Mouse (Mus musculus): ENCODE data around the gene Eva1a. TPM values are rescaled to one million over a fixed set of nuclear protein-coding genes. Genes with fewer than 3 reads are reported as not detected.

Gene Eva1a
- polyA plus RNA-seq, 1 experiment from 2014 or later = 11.0 TPM

- Histone ChIP-seq H3K9ac (ENCODE audit: low read depth, low read length) (no peak overlapping the region), H3K36me3 (ENCODE audit: control insufficient read depth, insufficient read depth, low read length) (peaks cover 17% of the 10 kb centered on the region; the same call in 1 of the 2 replicates), H3K9me3 (ENCODE audit: control insufficient read depth, low read length) (0 out of 2 replicates have a peak, but pooled peaks cover 7% of the 10 kb centered on the region), H3K27ac (replicated peaks; ENCODE audit: low read depth, low read length) (no peak overlapping the region), H3K4me3 (ENCODE audit: low read depth, low read length) (no peak overlapping the region), H3K4me2 (ENCODE audit: low read depth, low read length) (no peak overlapping the region), H3K4me1 (ENCODE audit: control insufficient read depth, insufficient read depth, low read length) (no peaks in the 10 kb centered on the region), H3K27me3 (replicated peaks; ENCODE audit: control insufficient read depth, insufficient read depth, low read length) (no peaks in the 10 kb centered on the region)
- 85% methylated on average over 4 of the region's 4 CpGs for WGBS
- ATAC-seq (ENCODE audit: low read depth) (no peak), DNase-seq (ENCODE audit: low spot score) (no peak)
Observed at GRCm38 (mm10) chr6:82076364-82076763, 35.5 kb downstream of the Eva1a start.

- no peak overlapping the region for H3K9ac ChIP-seq (ENCODE audit: low read depth, low read length)
- whole genome bisulfite sequencing = 96% methylated on average over 4 of the region's 4 CpGs
- H3K27ac ChIP-seq (replicated peaks; ENCODE audit: low read depth, low read length) = no peak overlapping the region
- H3K36me3 ChIP-seq (ENCODE audit: control insufficient read depth, insufficient read depth, low read length) = peaks cover 18% of the 10 kb centered on the region; the same call in 1 of the 2 replicates
- ATAC-seq (ENCODE audit: low read depth) (no peak), DNase-seq (ENCODE audit: low spot score) (no peak)
- 0 out of 2 replicates have a peak, but pooled peaks cover 7% of the 10 kb centered on the region for H3K9me3 ChIP-seq (ENCODE audit: control insufficient read depth, low read length)
- H3K4me1 ChIP-seq (ENCODE audit: control insufficient read depth, insufficient read depth, low read length) = no peaks in the 10 kb centered on the region
- no peak overlapping the region for H3K4me2 ChIP-seq (ENCODE audit: low read depth, low read length)
- no peaks in the 10 kb centered on the region for H3K27me3 ChIP-seq (replicated peaks; ENCODE audit: control insufficient read depth, insufficient read depth, low read length)
- no peak overlapping the region for H3K4me3 ChIP-seq (ENCODE audit: low read depth, low read length)
Observed at GRCm38 (mm10) chr6:82078875-82079274, 38.0 kb downstream of the Eva1a start.

GRCm38 (mm10) chr6:82083655-82084054 lies 42.8 kb downstream of the Eva1a start:
- Histone ChIP-seq H3K36me3 (ENCODE audit: control insufficient read depth, insufficient read depth, low read length) (0 out of 2 replicates have a peak, but pooled peaks cover 6% of the 10 kb centered on the region), H3K27ac (replicated peaks; ENCODE audit: low read depth, low read length) (peak overlapping the region; percentile 52; the same call in 1 of the 2 replicates), H3K9ac (ENCODE audit: low read depth, low read length) (no peak overlapping the region), H3K4me2 (ENCODE audit: low read depth, low read length) (no peak overlapping the region), H3K9me3 (ENCODE audit: control insufficient read depth, low read length) (no peaks in the 10 kb centered on the region), H3K4me3 (ENCODE audit: low read depth, low read length) (no peak overlapping the region), H3K4me1 (ENCODE audit: control insufficient read depth, insufficient read depth, low read length) (no peaks in the 10 kb centered on the region), H3K27me3 (replicated peaks; ENCODE audit: control insufficient read depth, insufficient read depth, low read length) (no peaks in the 10 kb centered on the region)
- no peak for DNase-seq (ENCODE audit: low spot score)
- ATAC-seq (ENCODE audit: low read depth) = no peak
- WGBS = 69% methylated on average over 6 of the region's 6 CpGs

- no peak overlapping the region for H3K4me3 ChIP-seq (ENCODE audit: low read depth, low read length)
- H3K27me3 ChIP-seq (replicated peaks; ENCODE audit: control insufficient read depth, insufficient read depth, low read length) = no peaks in the 10 kb centered on the region
- H3K9ac ChIP-seq (ENCODE audit: low read depth, low read length) = no peak overlapping the region
- 61% methylated on average over 3 of the region's 3 CpGs for WGBS
- no peaks in the 10 kb centered on the region for H3K9me3 ChIP-seq (ENCODE audit: control insufficient read depth, low read length)
- 0 out of 2 replicates have a peak, but pooled peaks cover 6% of the 10 kb centered on the region for H3K36me3 ChIP-seq (ENCODE audit: control insufficient read depth, insufficient read depth, low read length)
- H3K4me1 ChIP-seq (ENCODE audit: control insufficient read depth, insufficient read depth, low read length) = no peaks in the 10 kb centered on the region
- H3K27ac ChIP-seq (replicated peaks; ENCODE audit: low read depth, low read length) = peak overlapping the region; percentile 52; the same call in 1 of the 2 replicates
- peak; percentile 14 for DNase-seq (ENCODE audit: low spot score)
- H3K4me2 ChIP-seq (ENCODE audit: low read depth, low read length) = no peak overlapping the region
- no peak for ATAC-seq (ENCODE audit: low read depth)
Observed at GRCm38 (mm10) chr6:82084235-82084634, 43.4 kb downstream of the Eva1a start.

GRCm38 (mm10) chr6:82085313-82085908 lies 44.6 kb downstream of the Eva1a start:
- ATAC-seq (ENCODE audit: low read depth) (no peak), DNase-seq (ENCODE audit: low spot score) (no peak)
- no peaks in the 10 kb centered on the region for H3K27me3 ChIP-seq (replicated peaks; ENCODE audit: control insufficient read depth, insufficient read depth, low read length)
- no peaks in the 10 kb centered on the region for H3K9me3 ChIP-seq (ENCODE audit: control insufficient read depth, low read length)
- 88% methylated on average over 8 of the region's 8 CpGs for WGBS
- no peaks in the 10 kb centered on the region for H3K4me1 ChIP-seq (ENCODE audit: control insufficient read depth, insufficient read depth, low read length)
- no peak overlapping the region for H3K9ac ChIP-seq (ENCODE audit: low read depth, low read length)
- no peak overlapping the region for H3K4me3 ChIP-seq (ENCODE audit: low read depth, low read length)
- 0 out of 2 replicates have a peak, but pooled peaks cover 6% of the 10 kb centered on the region for H3K36me3 ChIP-seq (ENCODE audit: control insufficient read depth, insufficient read depth, low read length)
- no peak overlapping the region for H3K4me2 ChIP-seq (ENCODE audit: low read depth, low read length)
- no peak overlapping the region for H3K27ac ChIP-seq (replicated peaks; ENCODE audit: low read depth, low read length)

- H3K27ac ChIP-seq (replicated peaks; ENCODE audit: low read depth, low read length) = no peak overlapping the region
- DNase-seq (ENCODE audit: low spot score) = no peak
Observed at GRCm38 (mm10) chr6:82088133-82088532, 47.3 kb downstream of the Eva1a start.

GRCm38 (mm10) chr6:82091773-82092172 lies 50.9 kb downstream of the Eva1a start:
- H3K4me2 ChIP-seq (ENCODE audit: low read depth, low read length) = peak overlapping the region; percentile 47
- 0 out of 2 replicates have a peak, but pooled peaks cover 3% of the 10 kb centered on the region for H3K36me3 ChIP-seq (ENCODE audit: control insufficient read depth, insufficient read depth, low read length)
- ATAC-seq (ENCODE audit: low read depth) (no peak), DNase-seq (ENCODE audit: low spot score) (no peak)
- WGBS = 10% methylated on average over 28 of the region's 28 CpGs
- no peaks in the 10 kb centered on the region for H3K4me1 ChIP-seq (ENCODE audit: control insufficient read depth, insufficient read depth, low read length)
- no peaks in the 10 kb centered on the region for H3K9me3 ChIP-seq (ENCODE audit: control insufficient read depth, low read length)
- H3K27me3 ChIP-seq (replicated peaks; ENCODE audit: control insufficient read depth, insufficient read depth, low read length) = no peaks in the 10 kb centered on the region; the same call in 1 of the 2 replicates
- peak overlapping the region; percentile 48; the same call in 1 of the 2 replicates for H3K9ac ChIP-seq (ENCODE audit: low read depth, low read length)
- no peak overlapping the region for H3K27ac ChIP-seq (replicated peaks; ENCODE audit: low read depth, low read length)
- H3K4me3 ChIP-seq (ENCODE audit: low read depth, low read length) = peak overlapping the region; percentile 16

More at GRCm38 (mm10) chr6:82088133-82088532, 47.3 kb downstream of the Eva1a start:
- Histone ChIP-seq H3K27me3 (replicated peaks; ENCODE audit: control insufficient read depth, insufficient read depth, low read length) (no peaks in the 10 kb centered on the region; the same call in 1 of the 2 replicates), H3K4me2 (ENCODE audit: low read depth, low read length) (no peak overlapping the region), H3K4me3 (ENCODE audit: low read depth, low read length) (no peak overlapping the region), H3K36me3 (ENCODE audit: control insufficient read depth, insufficient read depth, low read length) (0 out of 2 replicates have a peak, but pooled peaks cover 3% of the 10 kb centered on the region), H3K9ac (ENCODE audit: low read depth, low read length) (no peak overlapping the region), H3K9me3 (ENCODE audit: control insufficient read depth, low read length) (no peaks in the 10 kb centered on the region), H3K4me1 (ENCODE audit: control insufficient read depth, insufficient read depth, low read length) (no peaks in the 10 kb centered on the region)
- ATAC-seq (ENCODE audit: low read depth) = no peak
- 66% methylated on average over 4 of the region's 4 CpGs for WGBS

GRCm38 (mm10) chr6:82097705-82098104 lies 56.9 kb downstream of the Eva1a start:
- Histone ChIP-seq H3K27ac (replicated peaks; ENCODE audit: low read depth, low read length) (no peak overlapping the region), H3K4me3 (ENCODE audit: low read depth, low read length) (no peak overlapping the region), H3K36me3 (ENCODE audit: control insufficient read depth, insufficient read depth, low read length) (no peaks in the 10 kb centered on the region), H3K4me2 (ENCODE audit: low read depth, low read length) (no peak overlapping the region), H3K27me3 (replicated peaks; ENCODE audit: control insufficient read depth, insufficient read depth, low read length) (no peaks in the 10 kb centered on the region), H3K9ac (ENCODE audit: low read depth, low read length) (no peak overlapping the region), H3K4me1 (ENCODE audit: control insufficient read depth, insufficient read depth, low read length) (no peaks in the 10 kb centered on the region), H3K9me3 (ENCODE audit: control insufficient read depth, low read length) (0 out of 2 replicates have a peak, but pooled peaks cover 3% of the 10 kb centered on the region)
- ATAC-seq (ENCODE audit: low read depth) = no peak
- DNase-seq (ENCODE audit: low spot score) = no peak
- WGBS = 74% methylated on average over 1 of the region's 1 CpGs

- H3K27me3 ChIP-seq (replicated peaks; ENCODE audit: control insufficient read depth, insufficient read depth, low read length) = no peaks in the 10 kb centered on the region
- no peaks in the 10 kb centered on the region for H3K4me1 ChIP-seq (ENCODE audit: control insufficient read depth, insufficient read depth, low read length)
- ATAC-seq (ENCODE audit: low read depth) = no peak
- DNase-seq (ENCODE audit: low spot score) = no peak
- no peak overlapping the region for H3K9ac ChIP-seq (ENCODE audit: low read depth, low read length)
- H3K27ac ChIP-seq (replicated peaks; ENCODE audit: low read depth, low read length) = no peak overlapping the region
- H3K36me3 ChIP-seq (ENCODE audit: control insufficient read depth, insufficient read depth, low read length) = no peaks in the 10 kb centered on the region
- 65% methylated on average over 1 of the region's 1 CpGs for WGBS
- H3K4me3 ChIP-seq (ENCODE audit: low read depth, low read length) = no peak overlapping the region
- H3K9me3 ChIP-seq (ENCODE audit: control insufficient read depth, low read length) = 0 out of 2 replicates have a peak, but pooled peaks cover 3% of the 10 kb centered on the region
- no peak overlapping the region for H3K4me2 ChIP-seq (ENCODE audit: low read depth, low read length)
Observed at GRCm38 (mm10) chr6:82098456-82098855, 57.6 kb downstream of the Eva1a start.
